Mouse (Mus musculus): ENCODE data around the gene Igsf3. TPM values are rescaled to one million over a fixed set of nuclear protein-coding genes. Genes with fewer than 3 reads are reported as not detected.

Igsf3 gene
- total and polyA plus RNA-seq, 3 experiments = 0.54 to 1.0 (median 0.59) TPM

- in situ Hi-C loops (cut with MboI; ENCODE audit: low pct_ligation_motif_present, low pct_unique_long_range_greater_than_20kb, low sequenced_read_pairs) = loop anchor here (10.0 kb wide), 1 partner anchor 85 kb away; no protein-coding TSS in a partner anchor
- Histone ChIP-seq H3K4me3 (replicated peaks in 1 of 3; ENCODE audit: low read depth in 2 of 3, low read length in 2 of 3, poor library complexity in 1 of 3) (no peak overlapping the region), H3K27ac (ENCODE audit: insufficient read depth, low read depth) (no peak overlapping the region), H3K4me2 (ENCODE audit: insufficient read depth, low read depth, poor library complexity, severe bottlenecking) (no peak overlapping the region), H3K36me3 (replicated peaks in 1 of 2; ENCODE audit: control insufficient read depth in 1 of 2, insufficient read depth in 1 of 2, low read length in 1 of 2) (no peaks in the 10 kb centered on the region), H3K27me3 (replicated peaks) (peaks cover 16% of the 10 kb centered on the region), H3K9ac (ENCODE audit: insufficient read depth, low read depth) (no peak overlapping the region), H3K9me3 (replicated peaks; ENCODE audit: low read length) (no peaks in the 10 kb centered on the region), H3K79me2 (replicated peaks; ENCODE audit: control insufficient read depth, extremely low read depth, insufficient read depth, poor library complexity, severe bottlenecking) (no peaks in the 10 kb centered on the region), H3K4me1 (ENCODE audit: control insufficient read depth in 1 of 2, insufficient read depth in 2 of 2) (peaks cover 0 to 8% of the 10 kb centered on the region in 2 experiments; a peak in 2 of 4 replicates)
- dilution Hi-C loops (cut with MboI; ENCODE audit: extremely low pct_ligation_motif_present, extremely low pct_unique_long_range_greater_than_20kb, low sequenced_read_pairs) = no loop called here
- no peak for DNase-seq (ENCODE audit: extremely low read depth)
- no peak for TF ChIP-seq UBTF (IDR thresholded peaks at IDR 0.05; ENCODE audit: low read depth, low read length)
- TF ChIP-seq ZKSCAN1 (IDR thresholded peaks at IDR 0.05; ENCODE audit: borderline replicate concordance, low read depth, low read length) = no peak
- no peak for TF ChIP-seq CHD1 (IDR thresholded peaks at IDR 0.05; ENCODE audit: low read depth, low read length)
- no peak for TF ChIP-seq SMC3 (IDR thresholded peaks at IDR 0.05; ENCODE audit: low read depth, low read length)
- no peak for TF ChIP-seq MAFK (IDR thresholded peaks at IDR 0.05; ENCODE audit: insufficient replicate concordance, low read length)
- no peak for TF ChIP-seq RAD21 (IDR thresholded peaks at IDR 0.05; ENCODE audit: low read depth, low read length)
- no peak for TF ChIP-seq CTCF (conservative IDR thresholded peaks at IDR 0.05 in 1 of 2, IDR thresholded peaks at IDR 0.05 in 1 of 2; ENCODE audit: low read depth in 2 of 2, low read length in 2 of 2)
- TF ChIP-seq NRF1 (IDR thresholded peaks at IDR 0.05; ENCODE audit: low read depth, low read length) = no peak
- TF ChIP-seq BHLHE40 (IDR thresholded peaks at IDR 0.05; ENCODE audit: low read depth, low read length) = no peak
- no peak for TF ChIP-seq ZC3H11A (IDR thresholded peaks at IDR 0.05; ENCODE audit: low read depth, low read length)
- no peak for TF ChIP-seq MYC (IDR thresholded peaks at IDR 0.05; ENCODE audit: low read depth, low read length)
- no peak for TF ChIP-seq ZMIZ1 (IDR thresholded peaks at IDR 0.05; ENCODE audit: low read depth, low read length)
- TF ChIP-seq IRF4 (IDR thresholded peaks at IDR 0.05; ENCODE audit: low read depth, low read length) = no peak
- TF ChIP-seq JUN (IDR thresholded peaks at IDR 0.05; ENCODE audit: insufficient read depth, low read depth, low read length) = no peak
- TF ChIP-seq HCFC1 (IDR thresholded peaks at IDR 0.05; ENCODE audit: low read depth, low read length) = no peak
These were observed 2.9 kb downstream of the Igsf3 start for GRCm38 (mm10) chr3:101379789-101380188.

DNA sequence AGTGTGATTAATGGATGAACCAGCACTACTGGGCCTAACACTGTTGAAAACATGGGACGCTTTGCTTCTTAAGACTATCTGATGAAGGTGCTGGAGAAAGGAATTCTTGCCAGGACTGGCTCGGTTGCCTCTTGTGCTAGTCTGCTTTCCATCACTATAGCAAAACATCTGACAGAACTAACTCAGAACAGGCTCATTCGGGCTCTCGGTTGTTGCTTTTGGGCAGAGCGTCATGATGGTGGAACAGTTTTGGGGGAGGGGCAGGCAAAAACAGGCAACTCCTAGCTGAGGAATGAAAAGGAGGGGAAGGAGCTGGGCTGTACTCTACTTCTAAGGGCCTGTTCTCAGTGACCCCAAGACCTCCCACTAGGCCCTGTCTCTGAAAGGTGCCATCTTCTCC, 4.8 kb downstream of the Igsf3 start:
- H3K9ac ChIP-seq (ENCODE audit: insufficient read depth, low read depth) = no peak overlapping the region
- TF ChIP-seq UBTF (IDR thresholded peaks at IDR 0.05; ENCODE audit: low read depth, low read length) (no peak), SMC3 (IDR thresholded peaks at IDR 0.05; ENCODE audit: low read depth, low read length) (no peak), MEF2A (IDR thresholded peaks at IDR 0.05; ENCODE audit: borderline replicate concordance, low read depth, low read length) (no peak), RAD21 (IDR thresholded peaks at IDR 0.05; ENCODE audit: low read depth, low read length) (no peak)
- H3K79me2 ChIP-seq (replicated peaks; ENCODE audit: control insufficient read depth, extremely low read depth, insufficient read depth, poor library complexity, severe bottlenecking) = no peaks in the 10 kb centered on the region
- dilution Hi-C loops (cut with MboI; ENCODE audit: extremely low pct_ligation_motif_present, extremely low pct_unique_long_range_greater_than_20kb, low sequenced_read_pairs) (no loop called here), in situ Hi-C loops (cut with MboI; ENCODE audit: low pct_ligation_motif_present, low pct_unique_long_range_greater_than_20kb, low sequenced_read_pairs) (no loop called here)
- peaks cover 0 to 6% of the 10 kb centered on the region in 2 experiments; a peak in 2 of 4 replicates for H3K4me1 ChIP-seq (ENCODE audit: control insufficient read depth in 1 of 2, insufficient read depth in 2 of 2)
- no peak overlapping the region for H3K27ac ChIP-seq (ENCODE audit: insufficient read depth, low read depth)
- peaks cover 12% of the 10 kb centered on the region for H3K27me3 ChIP-seq (replicated peaks)
- no peaks in the 10 kb centered on the region for H3K9me3 ChIP-seq (replicated peaks; ENCODE audit: low read length)
- DNase-seq (ENCODE audit: extremely low read depth) = no peak
- no peak overlapping the region for H3K4me3 ChIP-seq (replicated peaks in 1 of 3; ENCODE audit: low read depth in 2 of 3, low read length in 2 of 3, poor library complexity in 1 of 3)
- H3K36me3 ChIP-seq (replicated peaks in 1 of 2; ENCODE audit: control insufficient read depth in 1 of 2, insufficient read depth in 1 of 2, low read length in 1 of 2) = no peaks in the 10 kb centered on the region
- H3K4me2 ChIP-seq (ENCODE audit: insufficient read depth, low read depth, poor library complexity, severe bottlenecking) = no peak overlapping the region
